Mouse (Mus musculus) E14TG2a.4 (cell line): ENCODE measurements at regions not wholly inside any gene's neighbourhood (a gene's known extent, or its start where the extent isn't known, plus 50 kb on each side); places are given as distances from the start of the nearest gene placed in this dataset.

Experiments used
- CTCF ChIP-seq: conservative IDR thresholded peaks from 2 replicates; pipeline ENCODE4 v1.5.1; 2014; ENCODE audit warnings: low read length
- NANOG ChIP-seq: IDR thresholded peaks from 2 replicates; pipeline ENCODE4 v1.6.1; 2014; ENCODE audit warnings: borderline replicate concordance, low read length, mixed read lengths
- POU5F1 ChIP-seq: IDR thresholded peaks from 2 replicates; pipeline ENCODE4 v1.6.1; 2014; ENCODE audit warnings: low read length, borderline replicate concordance

DNA sequence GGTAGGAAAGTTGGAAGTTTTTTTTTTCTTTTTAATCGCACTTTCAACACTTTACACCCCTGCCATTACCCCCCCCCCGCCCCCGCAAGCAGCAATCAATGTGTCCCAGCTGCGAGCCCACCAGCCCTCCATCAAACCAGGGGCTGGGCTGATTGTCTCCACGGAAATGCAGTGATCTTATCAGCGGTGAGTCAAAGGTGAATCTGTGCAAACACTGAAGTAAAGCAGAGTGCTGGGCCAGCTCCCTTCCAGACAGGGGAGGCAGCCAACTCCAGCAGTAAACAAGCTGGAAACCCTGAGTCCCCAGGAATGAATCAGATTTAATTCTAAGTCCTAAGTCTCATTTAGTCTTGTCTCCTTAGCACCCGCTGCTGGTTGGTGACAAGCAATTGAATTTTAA lies 234.3 kb upstream of the Gpc5 start:
- TF ChIP-seq CTCF, result no peak
- no peak for TF ChIP-seq NANOG
- TF ChIP-seq POU5F1, result no peak
